Mouse (Mus musculus) ES-E14 (cell line): Measurements from ENCODE around the gene Gm42957. TPM values are rescaled to one million over a fixed set of nuclear protein-coding genes. Genes with fewer than 3 reads are reported as not detected.

Experiments used
- DNase-seq: peaks from one replicate; pipeline ENCODE4 v3.0.0-alpha.2; 2013; ENCODE audit warnings: low read depth, low spot score
- H3K27ac ChIP-seq: 2 replicates; pipeline ENCODE4 v1.5.1; 2012; ENCODE audit warnings: low read depth, mild to moderate bottlenecking, low read length, moderate library complexity, mixed read lengths; ENCODE audit not compliant: poor library complexity, insufficient read depth, severe bottlenecking
- H3K36me3 ChIP-seq: 2 replicates; pipeline ENCODE4 v1.6.1; 2012; ENCODE audit warnings: mild to moderate bottlenecking, low read length, moderate library complexity, mixed read lengths; ENCODE audit not compliant: control insufficient read depth, poor library complexity, insufficient read depth, severe bottlenecking
- H3K4me1 ChIP-seq, 2 experiments: fragments of 150-350 bp in 1 of 2; sonication (generic) in 1 of 2; 2 replicates each; pipeline ENCODE4 v1.6.1; 2012; ENCODE audit warnings: low read length in 2 of 2, mild to moderate bottlenecking in 1 of 2, mixed read lengths in 1 of 2; ENCODE audit not compliant: control insufficient read depth in 2 of 2, insufficient read depth in 2 of 2, poor library complexity in 1 of 2
- H3K4me3 ChIP-seq, 2 experiments: fragments of 150-350 bp in 1 of 2; sonication (generic) in 1 of 2; 2 replicates each; pipeline ENCODE4 v1.5.1; 2012; ENCODE audit warnings: low read length in 2 of 2, low read depth in 1 of 2, mild to moderate bottlenecking in 1 of 2, mixed read lengths in 1 of 2; ENCODE audit not compliant: insufficient read depth in 1 of 2, poor library complexity in 1 of 2, severe bottlenecking in 1 of 2
- H3K9ac ChIP-seq: 2 replicates; pipeline ENCODE4 v1.6.1; 2012; ENCODE audit warnings: low read depth, mild to moderate bottlenecking, low read length, mixed read lengths; ENCODE audit not compliant: poor library complexity, insufficient read depth, severe bottlenecking
- H3K9me3 ChIP-seq: fragments of 150-350 bp; sonication (generic); 2 replicates; pipeline ENCODE4 v1.6.1; 2012; ENCODE audit warnings: low read depth, mild to moderate bottlenecking, low read length; ENCODE audit not compliant: control insufficient read depth, insufficient read depth
- CHD2 ChIP-seq: IDR thresholded peaks from 2 replicates; pipeline ENCODE4 v1.6.1; 2014; ENCODE audit warnings: mild to moderate bottlenecking, low read depth, low read length, inconsistent platforms
- HCFC1 ChIP-seq: IDR thresholded peaks from 2 replicates; pipeline ENCODE4 v1.6.1; 2012; ENCODE audit warnings: low read length, inconsistent platforms, borderline replicate concordance; ENCODE audit not compliant: insufficient read depth
- MAFK ChIP-seq: IDR thresholded peaks from 2 replicates; pipeline ENCODE4 v1.6.1; 2014; ENCODE audit warnings: mild to moderate bottlenecking, low read depth, low read length, inconsistent platforms; ENCODE audit not compliant: insufficient read depth
- ZC3H11A ChIP-seq: IDR thresholded peaks from 2 replicates; pipeline ENCODE4 v1.6.1; 2012; ENCODE audit warnings: low read depth, mild to moderate bottlenecking, inconsistent platforms, low read length, borderline replicate concordance
- ZNF384 ChIP-seq: IDR thresholded peaks from 2 replicates; pipeline ENCODE4 v1.6.1; 2012; ENCODE audit warnings: low read depth, low read length, inconsistent platforms
- in situ Hi-C, 2 experiments: fragments of 600-800 bp; cut with MboI; formaldehyde crosslinking; loops; one replicate each; pipeline ENCODE4 v1.15.1; 2025; ENCODE audit warnings: low sequenced_read_pairs in 2 of 2, inconsistent platforms in 1 of 2; ENCODE audit not compliant: unreplicated experiment in 2 of 2
- total RNA-seq: library from RNA; depleted of rRNA; stranded (reverse); fragments of 300-350 nt; gene quantifications from 2 replicates; pipeline ENCODE4 v1.2.3, GENCODE M21; 2012

The Gm42957 gene
- total RNA-seq, 1 experiment, result 0.13 TPM

GRCm38 (mm10) chr3:96606618-96607017 is 28.7 kb upstream of the Gm42957 start:
- Histone ChIP-seq H3K4me1 (0 out of 4 replicates have a peak, but pooled peaks cover 0 to 2% of the 10 kb centered on the region in 2 experiments), H3K9ac (no peak overlapping the region), H3K4me3 (no peak overlapping the region), H3K9me3 (no peaks in the 10 kb centered on the region), H3K36me3 (no peaks in the 10 kb centered on the region), H3K27ac (no peak overlapping the region)
- no peak for DNase-seq
- in situ Hi-C loops, result no loop called here
- no peak for TF ChIP-seq ZC3H11A
- no peak for TF ChIP-seq MAFK
- no peak for TF ChIP-seq CHD2
- TF ChIP-seq HCFC1, result no peak
- no peak for TF ChIP-seq ZNF384

GRCm38 (mm10) chr3:96617941-96618340 is 17.3 kb upstream of the Gm42957 start:
- no peak overlapping the region for H3K9ac ChIP-seq
- no peaks in the 10 kb centered on the region for H3K9me3 ChIP-seq
- in situ Hi-C loops, result no loop called here
- TF ChIP-seq HCFC1 (no peak), ZNF384 (no peak), MAFK (no peak), CHD2 (no peak), ZC3H11A (no peak)
- no peak overlapping the region for H3K4me3 ChIP-seq
- H3K4me1 ChIP-seq, result peaks cover 0 to 3% of the 10 kb centered on the region in 2 experiments; a peak in 1 of 4 replicates
- DNase-seq, result no peak
- H3K27ac ChIP-seq, result no peak overlapping the region
- peaks cover 3% of the 10 kb centered on the region; the same call in 1 of the 2 replicates for H3K36me3 ChIP-seq

GRCm38 (mm10) chr3:96623201-96623600 is 12.1 kb upstream of the Gm42957 start:
- H3K36me3 ChIP-seq, result peaks cover 6% of the 10 kb centered on the region; the same call in 1 of the 2 replicates
- H3K4me1 ChIP-seq, result peaks cover 3 to 9% of the 10 kb centered on the region in 2 experiments; a peak in 2 of 4 replicates
- in situ Hi-C loops, result no loop called here
- no peak overlapping the region for H3K9ac ChIP-seq
- no peak overlapping the region; the same call in 1 of the 2 replicates for H3K27ac ChIP-seq
- TF ChIP-seq MAFK (no peak), HCFC1 (no peak), CHD2 (no peak), ZNF384 (no peak), ZC3H11A (no peak)
- H3K4me3 ChIP-seq, result no peak overlapping the region
- no peaks in the 10 kb centered on the region for H3K9me3 ChIP-seq
- DNase-seq, result no peak

- Histone ChIP-seq H3K36me3 (peaks cover 10% of the 10 kb centered on the region), H3K4me1 (no peaks in the 10 kb centered on the region; a peak in 1 of 4 replicates), H3K27ac (peak within 1 kb of the TSS; percentile 95), H3K4me3 (peak within 1 kb of the TSS; percentile 88 to 97), H3K9ac (peak within 1 kb of the TSS; percentile 99), H3K9me3 (no peaks in the 10 kb centered on the region)
- DNase-seq, result peak; percentile 99
- in situ Hi-C loops, result loop anchor here in 1 of 2 experiments (10.0 kb wide), 1 partner anchor 85 kb away; no protein-coding TSS in a partner anchor
- TF ChIP-seq HCFC1 (peak; percentile 77), ZC3H11A (no peak; the same call in 1 of the 2 replicates), ZNF384 (0 out of 2 replicates have a peak, but pooled peaks have one; percentile 33), CHD2 (no peak), MAFK (no peak)
Measured at GRCm38 (mm10) chr3:96629729-96630600, 5.3 kb upstream of the Gm42957 start, which contains the start of gene Rbm8a. Gene Rbm8a, plus strand, starts transcription at chr3:96629933.
